Mouse (Mus musculus) urinary bladder, postnatal 36 days (tissue): ENCODE results near the gene Gcnt2.

Experiments used
- DNase-seq, 2 experiments: peaks; one replicate each; pipeline ENCODE4 v3.0.0; 2022; ENCODE audit warnings: low spot score in 2 of 2, mixed read lengths in 1 of 2

Gcnt2 gene

DNA sequence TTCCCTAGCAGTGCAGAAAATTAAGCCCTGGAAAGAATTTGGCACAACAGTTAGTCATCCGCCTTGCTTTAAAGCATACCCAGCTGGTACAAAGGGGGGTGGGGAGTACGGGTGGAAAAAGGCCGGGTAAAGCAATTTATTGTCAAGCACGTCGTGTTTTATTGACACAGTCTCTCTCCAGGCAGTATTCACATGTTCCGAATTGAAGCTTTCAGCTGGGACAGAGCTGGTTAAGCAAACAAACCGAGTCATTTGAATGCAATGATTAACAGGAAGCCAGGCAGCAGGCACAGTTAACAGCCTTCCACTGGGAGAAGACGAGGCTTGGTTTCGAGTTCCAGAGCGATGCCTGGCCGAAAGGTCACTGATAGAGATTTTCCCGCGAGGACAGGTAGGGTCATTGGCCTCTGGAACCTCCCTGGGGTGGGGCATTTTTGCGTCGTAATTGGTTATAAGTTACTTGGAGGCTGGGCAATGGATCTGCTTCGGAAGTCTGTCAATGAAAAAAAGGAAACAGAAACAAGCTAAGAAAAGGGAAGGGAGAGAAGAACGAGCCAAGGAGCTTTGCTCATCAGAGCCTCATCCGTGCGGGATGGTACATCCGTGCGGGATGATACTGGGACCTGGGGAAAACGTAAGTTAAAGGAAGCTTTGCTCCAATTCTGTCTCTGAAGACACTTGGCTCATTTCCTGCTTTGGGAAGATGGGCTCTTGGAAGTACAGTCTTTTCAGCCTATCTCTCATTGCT lies at the start of gene Gcnt2:
Gcnt2 (plus strand) TSS at position 103 of the 748 bp plus-strand sequence.
- peak; percentile 28 to 37 for DNase-seq

GRCm38 (mm10) chr13:40820617-40821016 lies 38.9 kb upstream of the Gcnt2 start:
- DNase-seq: no peak

GRCm38 (mm10) chr13:40821911-40822310 lies 37.6 kb upstream of the Gcnt2 start:
- DNase-seq: no peak

GRCm38 (mm10) chr13:40841146-40841787 lies 18.3 kb upstream of the Gcnt2 start:
- no peak for DNase-seq

GRCm38 (mm10) chr13:40842141-40842540 lies 17.4 kb upstream of the Gcnt2 start:
- no peak for DNase-seq

GRCm38 (mm10) chr13:40843418-40844067 lies 16.0 kb upstream of the Gcnt2 start:
- DNase-seq: peak; percentile 51 to 65

- no peak for DNase-seq
Observed at GRCm38 (mm10) chr13:40844144-40844543, 15.4 kb upstream of the Gcnt2 start.

DNA sequence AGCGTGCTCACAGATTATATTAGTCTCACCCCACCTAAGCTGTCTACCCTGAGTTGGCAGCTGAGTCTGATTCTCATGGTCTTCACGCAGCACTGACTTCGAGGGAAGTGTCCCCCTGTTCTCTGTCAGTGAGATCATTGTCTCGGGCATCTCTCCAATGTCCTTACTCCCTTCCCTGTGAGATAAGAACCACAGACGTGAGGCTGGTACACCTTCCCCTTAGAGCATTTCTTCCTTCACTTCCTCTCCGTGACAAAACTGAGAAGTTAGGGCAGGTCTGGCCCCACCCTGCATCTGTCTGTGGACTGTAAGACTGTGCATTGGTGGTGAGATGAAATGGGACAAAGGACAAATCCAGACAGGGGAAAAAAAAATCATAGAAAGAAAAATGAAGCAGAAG lies 13.6 kb upstream of the Gcnt2 start:
- no peak for DNase-seq

DNA sequence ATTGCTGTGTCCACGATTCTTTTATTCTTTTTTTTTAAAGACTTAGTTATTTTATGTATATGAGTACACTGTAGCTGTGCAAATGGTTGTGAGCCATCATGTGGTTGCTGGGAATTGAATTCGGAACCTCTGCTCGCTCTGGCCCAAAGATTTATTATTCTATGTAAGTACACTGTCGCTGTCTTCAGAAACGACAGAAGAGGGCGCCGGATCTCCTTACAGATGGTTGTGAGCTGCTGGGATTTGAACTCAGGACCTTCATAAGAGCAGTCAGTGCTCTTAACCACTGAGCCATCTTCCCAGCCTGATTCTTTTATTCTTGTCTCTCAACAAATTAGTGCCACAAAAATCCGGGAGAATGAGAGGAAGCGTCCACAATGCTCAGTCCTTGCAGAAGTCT lies 13.2 kb upstream of the Gcnt2 start:
- no peak for DNase-seq

DNA sequence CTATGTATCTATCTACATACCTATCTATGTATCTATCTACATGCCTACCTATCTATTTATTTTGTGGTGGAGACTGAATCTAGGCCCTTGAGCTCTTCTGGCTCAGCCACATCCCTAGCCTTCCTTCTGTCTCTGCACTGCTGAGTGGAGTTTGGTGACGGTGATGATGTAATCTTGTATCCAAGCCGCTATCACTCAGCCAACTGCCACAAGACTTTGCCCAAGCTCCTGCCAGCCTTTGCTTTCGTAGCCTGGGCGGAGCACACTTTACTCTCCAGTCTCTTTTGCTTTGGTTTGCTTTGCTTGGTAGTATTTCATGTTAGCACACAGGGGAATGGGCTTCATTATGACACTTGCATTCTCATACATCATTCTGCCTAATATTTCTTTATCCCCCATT lies 11.7 kb upstream of the Gcnt2 start:
- no peak for DNase-seq

GRCm38 (mm10) chr13:40850686-40851085 lies 8.9 kb upstream of the Gcnt2 start:
- no peak for DNase-seq

DNA sequence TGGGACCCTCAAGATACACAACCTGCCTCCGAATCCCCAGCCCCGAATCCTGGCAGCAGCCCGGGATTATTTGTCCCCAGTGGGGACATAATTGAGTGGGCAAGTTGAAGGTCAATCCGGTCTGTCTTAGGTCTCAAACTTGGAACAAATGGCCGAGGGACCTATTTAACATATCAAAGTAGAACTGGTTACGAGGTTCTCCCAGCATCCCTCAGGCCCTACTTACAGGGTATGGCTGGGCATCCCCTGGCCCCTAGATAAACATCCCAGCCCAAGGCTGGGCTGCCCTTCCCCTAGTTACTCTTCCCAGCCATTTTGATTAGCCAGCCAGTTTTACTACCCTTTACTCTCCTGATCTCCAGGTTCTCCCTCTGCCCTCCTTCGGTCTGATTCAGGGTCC lies 8.3 kb upstream of the Gcnt2 start:
- DNase-seq: no peak

DNA sequence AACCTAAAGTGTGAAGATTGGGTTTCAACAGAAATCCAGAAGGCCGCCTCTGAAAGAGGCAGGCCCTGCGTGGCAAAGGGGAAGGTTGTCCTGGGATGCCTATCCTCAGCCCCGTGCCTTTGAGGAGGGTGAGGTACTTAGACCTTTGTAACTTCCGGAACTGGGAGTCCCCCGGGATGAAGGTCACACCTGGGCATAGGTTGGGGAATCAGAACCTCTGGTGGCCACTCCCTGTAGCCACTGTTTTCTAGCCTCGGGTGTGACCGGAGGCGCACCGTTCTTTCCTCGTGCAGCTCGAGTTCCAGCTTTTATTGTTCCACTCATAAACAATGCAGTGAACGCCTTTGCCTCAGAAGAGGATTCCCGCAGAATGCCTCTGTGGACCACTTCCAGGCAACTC lies 7.6 kb upstream of the Gcnt2 start:
- DNase-seq: no peak

DNA sequence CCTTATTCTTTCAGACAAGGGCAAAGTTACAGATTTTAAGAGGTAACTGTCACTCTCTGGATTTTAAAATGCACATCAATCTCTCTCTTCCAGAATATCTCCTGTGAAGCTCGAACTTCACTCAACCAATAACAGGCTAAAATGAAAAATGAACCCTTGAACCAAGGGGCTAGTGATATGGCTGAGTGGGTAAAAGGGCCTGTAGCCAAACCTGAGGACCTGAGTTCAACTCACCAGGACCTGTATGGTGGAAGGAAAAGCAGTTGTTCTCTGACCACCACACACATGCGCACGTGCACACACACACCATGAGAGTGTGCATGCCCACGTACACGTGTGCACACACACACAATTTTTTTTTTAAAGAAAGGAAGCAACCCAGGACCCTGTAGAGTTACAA lies 6.8 kb upstream of the Gcnt2 start:
- DNase-seq: no peak

GRCm38 (mm10) chr13:40853842-40854241 lies 5.7 kb upstream of the Gcnt2 start:
- no peak for DNase-seq

DNA sequence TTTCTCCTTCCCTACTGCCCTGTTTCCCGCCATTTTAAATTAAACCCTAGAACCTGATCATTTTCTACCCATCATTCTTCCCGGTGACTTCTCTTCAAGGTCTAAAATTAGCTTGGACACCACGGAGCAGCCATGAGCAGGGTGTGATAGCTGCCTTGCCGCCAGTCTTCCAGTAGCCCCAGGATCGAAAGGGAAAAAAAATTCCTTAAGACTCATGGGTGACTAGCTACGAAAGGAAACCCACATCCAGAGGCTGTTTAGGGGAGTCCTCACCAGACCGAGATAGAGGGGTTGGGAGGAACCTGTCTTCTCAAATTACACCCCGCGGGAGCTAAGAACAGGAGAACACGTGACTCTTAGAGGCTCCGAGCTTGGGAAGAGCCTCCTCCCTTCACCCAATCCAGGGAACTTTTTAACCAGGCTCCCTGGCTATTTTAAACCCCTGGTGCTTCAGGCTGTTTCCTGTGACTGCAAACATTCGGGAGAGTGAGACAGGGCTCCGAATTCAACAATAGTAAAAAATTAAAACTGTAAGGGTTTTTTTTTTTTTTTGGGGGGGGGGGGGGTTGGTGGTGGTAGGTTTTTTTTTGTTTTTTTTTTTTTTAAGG lies 5.0 kb upstream of the Gcnt2 start:
- peak in 1 of 2 experiments; percentile 24 for DNase-seq

DNA sequence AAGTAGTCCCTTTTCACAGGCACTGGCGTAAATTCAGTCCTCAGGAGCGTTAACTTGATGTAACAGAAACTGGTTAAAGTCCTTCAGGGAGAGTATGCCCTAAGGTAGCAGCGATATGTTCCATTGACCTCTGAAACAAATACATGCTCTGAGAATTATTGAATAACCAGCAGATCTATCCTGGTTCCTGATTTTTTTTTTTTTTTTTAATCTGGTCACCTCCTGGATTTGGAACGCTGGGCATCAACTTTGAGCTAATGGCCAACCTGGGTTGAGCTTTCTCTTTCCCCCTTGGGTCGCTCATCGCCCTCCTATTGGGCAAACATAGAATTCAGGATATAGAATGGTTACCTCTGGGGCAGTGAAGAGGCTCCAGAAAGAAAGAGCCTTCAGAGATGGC lies 4.3 kb upstream of the Gcnt2 start:
- DNase-seq: no peak

- DNase-seq: no peak
Observed at GRCm38 (mm10) chr13:40856786-40857185, 2.8 kb upstream of the Gcnt2 start.

- DNase-seq: no peak
Observed at GRCm38 (mm10) chr13:40857281-40857818, 2.2 kb upstream of the Gcnt2 start.

DNA sequence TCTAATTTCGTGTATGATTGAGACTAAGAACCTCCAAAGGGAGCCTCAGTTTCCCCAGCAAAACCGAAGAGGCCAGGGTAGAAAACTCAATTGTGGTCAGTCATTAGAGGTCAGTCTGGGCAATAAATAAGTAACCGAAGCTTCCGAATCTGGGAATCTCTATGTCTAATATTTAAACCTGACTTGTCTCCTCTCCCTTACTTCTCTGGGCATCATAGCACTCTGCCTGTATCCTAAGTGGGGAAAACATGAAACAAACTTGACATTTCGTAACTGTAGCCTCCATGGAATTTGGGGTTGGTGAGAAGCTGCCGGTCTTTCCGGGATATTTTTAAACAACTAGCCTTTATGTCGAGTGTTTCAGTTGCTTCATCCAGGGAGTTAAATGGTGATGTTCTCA lies 329 bp upstream of the Gcnt2 start:
- DNase-seq: no peak

GRCm38 (mm10) chr13:40863006-40863405 lies 3.5 kb downstream of the Gcnt2 start:
- no peak for DNase-seq
